Mouse (Mus musculus): ENCODE measurements around the gene Gm26558. TPM values are rescaled to one million over a fixed set of nuclear protein-coding genes. Genes with fewer than 3 reads are reported as not detected.

The Gm26558 gene
- 0.20 TPM in 1 of 2 replicates, not detected in the other for polyA plus RNA-seq (2012; rRNA removed)

DNA sequence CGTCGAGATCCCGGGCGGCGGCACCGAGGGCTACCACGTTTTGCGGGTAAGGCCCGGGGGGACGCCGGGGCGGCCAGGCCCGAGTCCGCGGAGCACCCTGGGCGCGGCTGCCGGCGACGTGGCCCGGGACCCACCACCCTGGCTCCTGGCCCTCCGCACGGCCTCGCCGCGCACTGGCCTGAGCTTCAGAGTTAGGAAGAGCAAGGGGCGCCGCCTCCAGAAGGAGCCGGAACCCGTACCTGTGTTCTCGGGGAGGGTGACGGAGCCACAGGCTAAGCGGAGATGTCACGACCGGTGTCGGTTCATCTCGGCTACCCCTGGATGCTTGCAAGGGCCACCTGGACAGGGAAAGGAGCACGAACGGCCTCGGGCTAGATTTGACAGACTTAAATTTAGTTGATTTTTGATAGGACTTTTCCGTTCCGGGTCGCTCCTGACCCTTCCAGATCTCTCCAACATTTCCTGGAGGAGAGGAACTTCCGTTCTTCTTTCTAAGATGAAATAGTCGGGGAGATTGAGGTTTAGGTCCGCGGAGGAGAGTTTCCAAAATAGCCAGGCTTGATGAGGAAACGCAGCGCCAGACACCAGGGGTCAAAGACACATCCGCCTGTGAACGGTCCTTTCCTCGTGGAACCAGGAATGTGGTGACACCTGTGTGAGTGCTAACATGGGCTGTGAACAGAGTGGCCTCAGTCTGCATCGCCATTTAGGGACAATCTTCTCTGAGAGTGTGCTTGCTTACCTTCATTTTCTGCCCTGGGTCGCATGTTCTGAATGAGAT lies at the start of gene Gm26558:
TSS of gene Gm26558 (minus strand) at position 394 of the 781 bp plus-strand sequence.
- peak; percentile 20 for DNase-seq
- no peaks in the 10 kb centered on the region; the same call in 1 of the 2 replicates for H3K27me3 ChIP-seq (ENCODE audit: control insufficient read depth, insufficient read depth, low read length)
- WGBS = under 1% methylated on average over 54 of the region's 54 CpGs
- H3K4me3 ChIP-seq (ENCODE audit: control insufficient read depth, insufficient read depth, low read length) = peak within 1 kb of the TSS; percentile 79
- no peaks in the 10 kb centered on the region for H3K36me3 ChIP-seq (ENCODE audit: control insufficient read depth, insufficient read depth, low read length)
- TF ChIP-seq POLR2A (IDR thresholded peaks at IDR 0.05; ENCODE audit: control insufficient read depth, extremely low read depth, insufficient read depth, low read length, poor library complexity) (no peak), CTCF (IDR thresholded peaks at IDR 0.05; ENCODE audit: borderline replicate concordance, control insufficient read depth, extremely low read depth, insufficient read depth, low read length, poor library complexity) (no peak)
- peak within 1 kb of the TSS; percentile 28 for H3K27ac ChIP-seq (ENCODE audit: control insufficient read depth, insufficient read depth, low read length)
- H3K4me1 ChIP-seq (replicated peaks; ENCODE audit: control insufficient read depth, insufficient read depth, low read length) = peaks cover 2% of the 10 kb centered on the region; the same call in 1 of the 2 replicates

DNA sequence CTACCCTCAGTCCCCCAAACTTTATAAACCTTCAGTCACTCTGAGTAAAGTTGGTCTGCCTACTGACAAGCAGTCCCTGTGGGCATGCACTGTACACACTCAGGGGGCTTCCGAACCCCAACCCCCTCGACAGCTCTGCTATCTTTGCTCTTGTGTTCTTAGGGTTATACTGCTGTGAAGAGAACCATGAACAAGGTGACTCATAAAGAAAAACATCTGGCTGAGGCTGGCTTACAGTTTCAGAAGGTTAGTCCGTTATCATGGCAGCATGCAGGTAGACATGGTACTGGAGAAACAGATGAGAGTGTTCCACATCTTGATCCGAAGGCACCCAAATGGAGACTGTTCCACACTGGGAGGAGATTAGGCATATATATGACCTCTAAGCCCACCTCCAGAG lies 49.0 kb upstream of the Gm26558 start:
- H3K27ac ChIP-seq (ENCODE audit: control insufficient read depth, insufficient read depth, low read length) = no peak overlapping the region
- H3K36me3 ChIP-seq (ENCODE audit: control insufficient read depth, insufficient read depth, low read length) = peaks cover 42% of the 10 kb centered on the region
- no peaks in the 10 kb centered on the region for H3K27me3 ChIP-seq (ENCODE audit: control insufficient read depth, insufficient read depth, low read length)
- 95% methylated on average over 4 of the region's 4 CpGs for WGBS
- no peak for TF ChIP-seq CTCF (IDR thresholded peaks at IDR 0.05; ENCODE audit: borderline replicate concordance, control insufficient read depth, extremely low read depth, insufficient read depth, low read length, poor library complexity)
- TF ChIP-seq POLR2A (IDR thresholded peaks at IDR 0.05; ENCODE audit: control insufficient read depth, extremely low read depth, insufficient read depth, low read length, poor library complexity) = no peak
- DNase-seq = no peak
- no peak overlapping the region for H3K4me3 ChIP-seq (ENCODE audit: control insufficient read depth, insufficient read depth, low read length)
- H3K4me1 ChIP-seq (replicated peaks; ENCODE audit: control insufficient read depth, insufficient read depth, low read length) = no peaks in the 10 kb centered on the region

GRCm38 (mm10) chr2:70710236-70710635 lies 48.3 kb upstream of the Gm26558 start:
- WGBS = 97% methylated on average over 7 of the region's 7 CpGs
- Histone ChIP-seq H3K27me3 (ENCODE audit: control insufficient read depth, insufficient read depth, low read length) (no peaks in the 10 kb centered on the region), H3K4me1 (replicated peaks; ENCODE audit: control insufficient read depth, insufficient read depth, low read length) (no peaks in the 10 kb centered on the region), H3K27ac (ENCODE audit: control insufficient read depth, insufficient read depth, low read length) (no peak overlapping the region), H3K36me3 (ENCODE audit: control insufficient read depth, insufficient read depth, low read length) (peaks cover 36% of the 10 kb centered on the region), H3K4me3 (ENCODE audit: control insufficient read depth, insufficient read depth, low read length) (no peak overlapping the region)
- no peak for DNase-seq
- TF ChIP-seq CTCF (IDR thresholded peaks at IDR 0.05; ENCODE audit: borderline replicate concordance, control insufficient read depth, extremely low read depth, insufficient read depth, low read length, poor library complexity) = no peak
- no peak for TF ChIP-seq POLR2A (IDR thresholded peaks at IDR 0.05; ENCODE audit: control insufficient read depth, extremely low read depth, insufficient read depth, low read length, poor library complexity)

DNA sequence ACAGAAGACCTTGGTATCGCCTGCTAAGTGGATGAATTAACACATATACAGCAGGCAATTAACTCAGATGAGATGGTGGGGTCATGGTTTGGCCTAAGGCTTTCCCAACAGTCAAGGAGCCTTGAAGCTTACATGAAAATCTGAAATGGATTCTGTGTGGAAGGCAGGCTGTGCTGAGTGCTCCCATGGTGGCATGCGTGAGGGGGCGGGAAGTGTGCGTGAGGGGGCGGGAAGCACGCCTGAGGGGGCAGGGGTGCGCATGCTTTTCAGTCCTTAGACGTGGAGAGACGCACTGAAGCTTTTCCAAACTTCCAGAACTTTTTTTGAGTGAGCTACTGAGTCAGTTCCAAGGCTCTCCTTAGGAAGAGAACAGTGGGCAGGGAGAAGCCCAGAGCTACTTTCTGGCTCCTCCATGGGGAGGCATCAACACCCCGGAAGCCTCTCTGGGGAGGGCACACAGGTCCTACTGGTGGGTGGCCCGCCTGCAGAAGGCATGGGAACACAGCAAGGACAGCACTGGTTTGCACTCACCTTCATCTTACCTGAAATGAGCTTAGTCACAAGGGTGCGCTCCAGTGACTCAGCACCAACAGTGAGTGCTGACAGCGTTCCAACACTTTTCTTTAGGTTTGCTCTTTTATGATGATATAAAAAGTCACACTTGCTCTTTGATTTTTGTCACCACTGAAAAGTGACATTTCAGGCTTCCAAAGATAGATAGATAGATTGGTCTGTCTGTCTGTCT lies 47.2 kb upstream of the Gm26558 start:
- Histone ChIP-seq H3K36me3 (ENCODE audit: control insufficient read depth, insufficient read depth, low read length) (peaks cover 25% of the 10 kb centered on the region), H3K4me3 (ENCODE audit: control insufficient read depth, insufficient read depth, low read length) (no peak overlapping the region), H3K4me1 (replicated peaks; ENCODE audit: control insufficient read depth, insufficient read depth, low read length) (peaks cover 3% of the 10 kb centered on the region), H3K27ac (ENCODE audit: control insufficient read depth, insufficient read depth, low read length) (no peak overlapping the region), H3K27me3 (ENCODE audit: control insufficient read depth, insufficient read depth, low read length) (no peaks in the 10 kb centered on the region)
- no peak for DNase-seq
- WGBS = 94% methylated on average over 13 of the region's 13 CpGs
- TF ChIP-seq POLR2A (IDR thresholded peaks at IDR 0.05; ENCODE audit: control insufficient read depth, extremely low read depth, insufficient read depth, low read length, poor library complexity) (no peak), CTCF (IDR thresholded peaks at IDR 0.05; ENCODE audit: borderline replicate concordance, control insufficient read depth, extremely low read depth, insufficient read depth, low read length, poor library complexity) (no peak)

- H3K27me3 ChIP-seq (ENCODE audit: control insufficient read depth, insufficient read depth, low read length) = no peaks in the 10 kb centered on the region
- DNase-seq = no peak
- H3K27ac ChIP-seq (ENCODE audit: control insufficient read depth, insufficient read depth, low read length) = no peak overlapping the region
- H3K4me1 ChIP-seq (replicated peaks; ENCODE audit: control insufficient read depth, insufficient read depth, low read length) = peaks cover 18% of the 10 kb centered on the region
- 21% methylated on average over 5 of the region's 5 CpGs for WGBS
- H3K36me3 ChIP-seq (ENCODE audit: control insufficient read depth, insufficient read depth, low read length) = no peaks in the 10 kb centered on the region
- TF ChIP-seq CTCF (IDR thresholded peaks at IDR 0.05; ENCODE audit: borderline replicate concordance, control insufficient read depth, extremely low read depth, insufficient read depth, low read length, poor library complexity) = no peak
- no peak overlapping the region for H3K4me3 ChIP-seq (ENCODE audit: control insufficient read depth, insufficient read depth, low read length)
Observed at GRCm38 (mm10) chr2:70702403-70702802, 40.5 kb upstream of the Gm26558 start.

DNA sequence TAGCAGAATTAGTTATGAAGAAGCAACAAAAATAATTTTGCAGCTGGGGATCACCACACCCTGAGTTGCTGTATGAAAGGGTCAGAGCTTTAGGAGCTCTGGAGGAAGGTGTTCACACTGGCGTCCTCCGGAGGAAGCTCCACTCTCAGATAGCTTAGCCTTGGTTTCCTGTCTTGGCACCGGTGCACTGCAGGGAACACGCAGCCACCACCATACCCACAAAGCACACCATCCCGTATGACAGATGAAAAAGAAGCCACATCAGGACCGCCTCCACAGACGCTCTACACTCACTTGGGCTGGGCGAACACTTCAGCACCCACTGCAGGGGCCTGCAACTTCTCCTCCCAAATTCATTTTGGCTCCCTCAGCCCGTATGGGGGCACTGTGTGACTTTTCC lies 39.7 kb upstream of the Gm26558 start:
- Histone ChIP-seq H3K4me1 (replicated peaks; ENCODE audit: control insufficient read depth, insufficient read depth, low read length) (peaks cover 18% of the 10 kb centered on the region), H3K27ac (ENCODE audit: control insufficient read depth, insufficient read depth, low read length) (no peak overlapping the region), H3K36me3 (ENCODE audit: control insufficient read depth, insufficient read depth, low read length) (no peaks in the 10 kb centered on the region), H3K27me3 (ENCODE audit: control insufficient read depth, insufficient read depth, low read length) (no peaks in the 10 kb centered on the region), H3K4me3 (ENCODE audit: control insufficient read depth, insufficient read depth, low read length) (no peak overlapping the region)
- TF ChIP-seq POLR2A (IDR thresholded peaks at IDR 0.05; ENCODE audit: control insufficient read depth, extremely low read depth, insufficient read depth, low read length, poor library complexity) = no peak
- no peak for TF ChIP-seq CTCF (IDR thresholded peaks at IDR 0.05; ENCODE audit: borderline replicate concordance, control insufficient read depth, extremely low read depth, insufficient read depth, low read length, poor library complexity)
- 7% methylated on average over 9 of the region's 9 CpGs for WGBS
- peak; percentile 74 for DNase-seq
